Mouse (Mus musculus): ENCODE results near the gene Samd14.

- TF ChIP-seq CTCF (IDR thresholded peaks at IDR 0.05; ENCODE audit: borderline replicate concordance, insufficient read depth, low read length): no peak
- no peak for TF ChIP-seq POLR2A (IDR thresholded peaks at IDR 0.05; ENCODE audit: low read depth, low read length)
These were observed 14.9 kb downstream of the Samd14 start for GRCm38 (mm10) chr11:95024439-95025184.

All from embryonic fibroblast, embryonic 13.5 days (primary cell).